Mouse (Mus musculus): Measurements from ENCODE around the gene Rapgef2.
"Not testable (repeated sequence)": the region's sequence is repeated elsewhere in the genome, so short reads cannot be mapped to it uniquely, and the experiment has no call there.

- not testable (repeated sequence) for TF ChIP-seq CTCF (IDR thresholded peaks at IDR 0.05; ENCODE audit: control insufficient read depth, insufficient read depth, low read length); POLR2A (IDR thresholded peaks at IDR 0.05; ENCODE audit: borderline replicate concordance, control insufficient read depth, low read depth, low read length)
Observed at GRCm38 (mm10) chr3:79171146-79171545, 115.2 kb downstream of the Rapgef2 start.
